Mouse (Mus musculus): ENCODE measurements at regions not wholly inside any gene's neighbourhood (a gene's known extent, or its start where the extent isn't known, plus 50 kb on each side); places are given as distances from the start of the nearest gene placed in this dataset.

DNA sequence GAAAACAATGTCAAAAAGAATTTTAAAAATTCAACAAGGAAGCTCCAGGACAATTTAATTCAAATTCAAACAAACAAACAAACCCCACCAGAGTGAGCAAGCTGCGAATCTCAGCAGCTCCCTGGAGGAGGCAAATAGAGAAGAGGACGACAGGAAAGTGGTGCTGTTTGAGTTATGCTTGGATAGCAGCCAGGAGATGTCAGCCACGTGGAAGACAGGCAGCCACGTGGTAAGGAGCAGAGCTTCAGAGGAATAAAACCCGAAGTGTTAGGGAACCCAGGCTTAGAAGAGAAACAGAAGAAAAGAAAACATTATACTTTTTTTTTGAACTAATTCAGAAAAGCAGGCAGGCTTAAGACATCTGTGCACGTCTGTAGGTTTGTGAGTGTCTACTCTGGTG, 108.2 kb upstream of the Parp11 start:
- in situ Hi-C loops (cut with MboI; ENCODE audit: low sequenced_read_pairs) = no loop called here

DNA sequence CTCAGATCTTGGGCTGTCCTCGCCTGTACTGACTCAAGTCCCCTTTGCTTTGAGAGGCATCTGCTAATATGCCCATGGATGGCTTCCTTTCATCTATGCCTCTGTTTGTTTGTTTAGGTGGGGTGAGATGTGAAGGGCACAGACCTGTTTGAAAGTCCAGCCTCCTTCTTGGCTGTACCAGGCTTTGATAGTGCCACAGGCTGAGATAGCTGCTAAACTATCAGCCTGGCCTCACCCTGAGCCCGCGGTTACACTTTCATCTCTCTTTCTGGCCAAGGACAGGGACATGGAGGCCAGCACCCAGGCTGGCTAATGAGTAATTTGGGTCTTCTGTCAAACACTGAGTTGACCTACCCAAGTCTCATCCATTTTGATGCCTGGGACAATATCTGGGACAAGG, 105.0 kb upstream of the Parp11 start:
- in situ Hi-C loops (cut with MboI; ENCODE audit: low sequenced_read_pairs) = no loop called here

DNA sequence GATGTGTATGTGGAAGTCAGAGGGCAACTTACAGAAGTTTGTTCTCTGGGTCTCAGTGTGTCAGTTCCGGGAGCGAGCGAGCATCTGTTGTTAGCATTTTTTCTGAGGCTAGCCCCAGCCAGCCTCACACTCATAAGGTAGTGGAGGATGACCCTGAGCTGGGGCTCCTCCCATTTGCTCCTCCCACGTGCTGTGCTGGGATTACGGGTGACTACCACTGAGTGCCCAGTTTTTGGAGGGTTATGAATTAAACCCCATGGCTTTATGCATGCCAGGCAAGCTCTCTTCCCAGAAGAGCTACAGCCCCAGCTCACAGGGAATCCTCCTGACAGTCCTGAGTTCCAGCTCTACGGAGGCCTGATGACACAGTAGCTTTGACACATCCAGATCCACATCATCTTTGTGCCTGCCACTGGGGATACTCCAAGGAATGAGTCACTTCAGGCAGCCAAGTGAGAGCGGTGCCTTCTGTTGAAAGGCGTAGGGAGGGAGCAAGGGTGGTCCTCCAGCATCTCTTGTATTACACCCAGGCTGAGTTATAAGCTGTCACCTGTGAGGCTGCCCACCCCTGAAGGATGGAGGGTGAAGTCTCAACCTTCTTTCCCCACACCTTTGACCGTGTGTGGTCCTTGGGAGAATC, 97.8 kb upstream of the Parp11 start:
- in situ Hi-C loops (cut with MboI; ENCODE audit: low sequenced_read_pairs) = no loop called here

GRCm38 (mm10) chr6:127349479-127350110, 97.0 kb upstream of the Parp11 start:
- in situ Hi-C loops (cut with MboI; ENCODE audit: low sequenced_read_pairs) = loop anchor here (10.0 kb wide), 1 partner anchor 205 kb away; no protein-coding TSS in a partner anchor

GRCm38 (mm10) chr6:127351691-127352090, 94.9 kb upstream of the Parp11 start:
- in situ Hi-C loops (cut with MboI; ENCODE audit: low sequenced_read_pairs) = loop anchor here (10.0 kb wide), 1 partner anchor 207 kb away; no protein-coding TSS in a partner anchor

DNA sequence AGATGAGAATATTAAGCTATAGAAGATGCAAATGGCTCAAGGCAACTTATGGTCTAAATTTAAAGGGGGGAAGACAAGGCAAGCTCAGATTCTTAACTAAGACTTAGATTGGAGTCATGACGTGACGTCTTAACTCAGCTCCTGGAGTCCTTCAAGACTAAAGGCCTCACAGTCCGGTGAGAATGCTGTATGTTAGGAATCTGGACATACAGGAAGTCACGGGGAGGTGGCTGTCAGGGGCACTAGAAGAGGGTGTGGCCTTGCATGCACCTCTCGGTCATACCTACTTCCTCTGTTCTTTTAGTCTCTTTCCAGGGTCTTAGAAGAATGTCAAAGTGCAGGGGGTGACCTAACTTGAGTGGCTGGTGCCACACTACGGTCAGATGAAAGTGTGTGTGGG, 91.5 kb upstream of the Parp11 start:
- in situ Hi-C loops (cut with MboI; ENCODE audit: low sequenced_read_pairs) = loop anchor here (10.0 kb wide), 1 partner anchor 210 kb away; no protein-coding TSS in a partner anchor

DNA sequence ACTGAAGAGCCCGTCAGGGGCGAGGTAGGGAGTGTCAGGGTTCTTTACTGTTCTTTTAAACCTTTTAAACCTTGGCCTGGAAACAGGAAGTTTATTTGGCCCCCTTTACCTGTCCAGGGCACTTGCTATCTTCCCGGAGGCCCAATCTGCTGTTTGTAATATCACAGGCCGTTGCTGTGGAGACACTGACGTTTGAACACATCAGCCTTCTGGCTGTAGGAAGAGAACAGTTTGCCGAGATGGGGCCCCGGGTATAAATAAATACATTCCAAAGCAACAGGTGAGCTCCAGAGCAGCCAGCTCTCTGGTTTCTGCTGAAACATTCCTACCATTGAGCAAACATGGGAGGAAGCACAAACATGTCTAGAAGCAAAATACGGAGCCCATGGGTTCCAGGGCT, 90.2 kb upstream of the Parp11 start:
- in situ Hi-C loops (cut with MboI; ENCODE audit: low sequenced_read_pairs) = loop anchor here (10.0 kb wide), 1 partner anchor 212 kb away; no protein-coding TSS in a partner anchor

GRCm38 (mm10) chr6:127358805-127359204, 87.8 kb upstream of the Parp11 start:
- in situ Hi-C loops (cut with MboI; ENCODE audit: low sequenced_read_pairs) = loop anchor here (10.0 kb wide), 1 partner anchor 214 kb away; no protein-coding TSS in a partner anchor

- in situ Hi-C loops (cut with MboI; ENCODE audit: low sequenced_read_pairs) = loop anchor here (10.0 kb wide), 1 partner anchor 215 kb away; no protein-coding TSS in a partner anchor
Measured at GRCm38 (mm10) chr6:127359391-127359874, 87.2 kb upstream of the Parp11 start.

- in situ Hi-C loops (cut with MboI; ENCODE audit: low sequenced_read_pairs) = no loop called here
Measured at GRCm38 (mm10) chr6:127362166-127362565, 84.5 kb upstream of the Parp11 start.

DNA sequence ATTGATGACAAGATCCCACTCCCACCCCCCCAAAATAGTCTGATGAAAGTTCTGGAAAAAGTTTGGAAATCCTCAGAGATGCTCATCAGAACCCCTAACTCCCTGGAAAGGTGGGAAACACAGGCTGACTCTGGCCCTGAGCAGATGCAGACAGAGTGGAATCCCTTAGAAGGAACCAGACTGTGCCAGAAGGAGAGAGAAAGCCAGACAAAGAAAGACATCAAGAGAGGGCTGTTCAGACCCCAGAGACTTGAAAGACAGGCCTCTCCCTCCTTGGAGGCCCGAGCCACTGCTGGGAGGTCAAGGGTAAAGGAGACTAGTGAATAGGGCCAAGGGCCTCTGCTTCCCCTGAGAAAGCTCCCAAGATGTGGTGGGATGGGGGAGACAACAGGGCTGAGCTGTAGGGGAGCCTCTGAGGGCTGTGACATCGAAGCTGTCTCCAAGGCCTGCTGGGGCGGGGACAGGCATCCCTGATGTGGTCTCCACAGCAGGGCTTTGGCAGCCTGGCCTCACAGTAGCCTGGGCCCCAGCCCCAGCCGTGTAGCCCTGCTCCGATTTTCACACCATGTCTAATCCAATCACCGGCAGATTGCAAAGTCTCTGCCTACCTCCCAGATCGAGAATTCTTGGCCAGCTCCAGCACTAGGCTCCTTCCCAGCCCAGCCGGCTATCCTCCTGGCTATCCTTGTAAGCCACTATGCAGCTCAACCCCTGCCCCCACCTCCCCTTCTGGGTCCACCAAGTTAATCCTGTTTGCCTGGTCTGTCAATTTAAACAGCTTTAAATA, 83.5 kb upstream of the Parp11 start:
- in situ Hi-C loops (cut with MboI; ENCODE audit: low sequenced_read_pairs) = no loop called here

- in situ Hi-C loops (cut with MboI; ENCODE audit: low sequenced_read_pairs) = no loop called here
Measured at GRCm38 (mm10) chr6:127363871-127364590, 82.6 kb upstream of the Parp11 start.

DNA sequence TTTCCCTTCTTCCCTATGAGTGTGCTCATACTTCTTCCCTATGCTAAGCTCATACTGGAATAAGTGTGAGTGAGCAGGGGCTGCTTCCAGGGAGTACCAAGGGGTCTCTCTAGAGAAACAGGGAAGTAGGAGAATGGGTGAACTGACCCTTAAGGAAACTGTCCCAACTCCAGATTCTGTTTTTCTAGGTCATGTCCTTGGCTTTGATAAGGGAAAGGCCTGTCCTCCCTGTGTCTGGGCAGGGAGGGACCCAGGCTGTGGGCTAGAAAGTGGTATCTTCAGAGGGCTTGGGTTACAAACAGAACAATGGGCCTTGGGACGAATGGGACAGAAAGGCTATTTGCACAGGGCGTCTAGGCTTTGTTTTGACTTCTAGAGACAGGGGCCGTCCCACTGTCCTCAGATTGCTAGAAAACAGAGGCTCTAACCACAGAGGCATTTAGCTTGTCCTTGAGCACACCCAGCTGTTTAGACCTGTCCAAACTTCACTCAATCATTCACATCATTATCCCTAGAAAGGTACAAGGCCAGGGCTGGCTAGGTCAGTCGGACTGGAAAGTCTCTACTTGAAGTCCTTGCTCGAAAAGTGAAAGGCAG, 82.0 kb upstream of the Parp11 start:
- in situ Hi-C loops (cut with MboI; ENCODE audit: low sequenced_read_pairs) = no loop called here

DNA sequence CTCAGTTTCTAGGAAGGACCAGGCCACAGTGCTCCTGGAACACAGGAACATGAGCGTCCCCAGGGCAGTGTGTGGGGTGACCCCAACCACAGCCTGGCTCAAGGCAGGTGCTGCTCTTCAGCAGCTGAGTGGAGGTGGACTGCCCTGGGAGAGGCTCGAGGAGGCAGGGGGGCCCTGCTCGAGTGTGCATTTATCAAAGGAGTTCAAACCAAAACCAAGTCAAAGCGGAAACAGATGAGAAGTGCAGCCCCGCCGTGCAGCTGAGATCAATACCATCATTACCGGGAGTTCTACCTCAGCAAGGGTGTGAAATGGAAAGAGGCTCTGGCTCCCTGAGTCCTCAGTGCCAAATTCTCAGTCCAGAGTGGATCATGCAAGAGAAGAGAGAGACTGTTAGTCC, 81.4 kb upstream of the Parp11 start:
- in situ Hi-C loops (cut with MboI; ENCODE audit: low sequenced_read_pairs) = no loop called here

GRCm38 (mm10) chr6:127365651-127366050, 81.0 kb upstream of the Parp11 start:
- in situ Hi-C loops (cut with MboI; ENCODE audit: low sequenced_read_pairs) = no loop called here

GRCm38 (mm10) chr6:127373052-127373451, 73.6 kb upstream of the Parp11 start:
- in situ Hi-C loops (cut with MboI; ENCODE audit: low sequenced_read_pairs) = no loop called here

DNA sequence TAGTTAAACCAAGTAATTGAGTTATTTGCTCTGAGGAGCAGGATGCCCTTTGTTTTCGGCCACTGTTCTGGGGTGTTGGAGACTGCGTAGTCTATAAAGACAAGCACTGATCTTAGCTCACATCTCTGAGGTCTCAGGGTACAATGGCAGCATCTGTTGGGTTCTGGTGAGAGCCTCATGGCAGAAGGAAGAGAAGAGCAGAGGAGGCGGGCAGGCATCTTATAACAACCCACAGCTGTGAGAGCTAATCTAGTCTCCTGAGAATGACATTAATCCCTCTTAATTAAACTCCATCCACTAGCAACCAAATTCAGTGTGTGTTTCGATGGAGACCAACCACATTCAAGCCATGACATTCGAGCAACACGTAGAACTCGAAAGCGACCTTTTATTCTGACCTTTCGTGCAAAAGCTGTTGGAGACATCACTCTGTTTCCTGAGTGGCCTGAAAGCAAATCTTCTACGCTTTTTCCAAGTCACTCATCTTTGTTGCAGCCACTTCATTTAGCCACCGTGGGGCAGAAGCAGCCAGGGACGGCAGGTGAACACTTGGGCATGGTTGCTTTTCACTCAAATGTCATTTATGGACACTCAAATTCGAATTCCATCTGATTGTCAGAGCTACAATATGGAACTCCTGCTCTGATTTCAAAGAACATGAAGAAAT, 72.7 kb upstream of the Parp11 start:
- in situ Hi-C loops (cut with MboI; ENCODE audit: low sequenced_read_pairs) = no loop called here

DNA sequence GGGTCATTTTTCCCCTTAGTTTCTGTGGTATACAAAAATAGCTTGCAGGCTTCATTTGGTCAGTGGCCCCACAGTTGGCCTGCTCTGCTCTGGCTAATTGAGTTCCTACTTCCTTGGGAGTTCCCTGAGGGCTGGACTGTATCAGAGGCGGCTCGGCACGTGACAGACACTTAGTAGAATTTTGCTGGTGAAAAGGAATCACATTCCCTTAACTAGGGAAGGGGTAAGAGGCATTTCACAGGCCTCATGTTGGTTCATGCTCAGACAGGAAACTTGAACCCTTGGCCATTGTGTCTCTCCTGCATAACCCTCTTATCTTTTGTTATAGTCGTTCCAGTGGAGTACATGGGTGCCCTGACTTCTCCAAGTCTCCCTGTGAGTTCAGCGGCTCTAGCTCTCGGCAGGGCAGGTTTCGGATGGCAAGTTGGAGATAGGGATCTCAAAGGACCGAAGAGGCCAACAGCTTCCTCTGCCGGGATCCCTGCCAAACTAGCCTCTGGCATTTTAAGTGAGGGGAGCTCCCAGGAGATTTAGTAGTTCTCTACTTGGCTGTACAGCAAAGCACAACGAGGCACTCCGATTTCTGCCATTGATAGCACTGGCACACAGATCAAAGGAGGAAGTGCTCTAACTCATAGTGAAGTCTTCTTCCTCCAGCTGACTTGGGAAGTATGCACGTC, 72.0 kb upstream of the Parp11 start:
- in situ Hi-C loops (cut with MboI; ENCODE audit: low sequenced_read_pairs) = no loop called here

DNA sequence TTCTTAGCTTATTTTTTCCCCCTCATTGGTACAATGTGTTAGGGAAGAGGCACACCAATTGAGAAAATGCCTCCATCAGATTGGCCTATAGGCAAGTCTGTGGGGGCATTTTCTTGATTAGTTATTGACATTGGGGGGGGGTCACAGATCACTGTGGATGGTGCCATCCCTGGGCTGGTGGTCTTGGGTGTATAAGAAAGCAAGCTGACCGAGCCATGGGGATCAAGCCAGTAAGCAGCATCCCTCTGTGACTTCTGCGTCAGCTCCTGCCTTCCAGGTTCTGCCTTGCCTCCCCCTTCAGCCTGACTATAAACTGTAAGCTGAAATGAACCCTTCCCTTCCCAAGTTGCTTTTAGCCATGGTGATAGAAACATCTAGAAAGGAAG, 71.5 kb upstream of the Parp11 start:
- in situ Hi-C loops (cut with MboI; ENCODE audit: low sequenced_read_pairs) = no loop called here

Measured in CH12F3 (cell line).